Mouse (Mus musculus) kidney, postnatal 10 days (tissue): Measurements from ENCODE around the gene Dld.
A peak's percentile ranks its signal among the peaks of the same experiment; 100 is the strongest.

ENCODE experiments used
- DNase-seq: peaks from one replicate; pipeline ENCODE4 v3.0.0; 2021; ENCODE audit warnings: mixed read lengths

Dld gene

GRCm38 (mm10) chr12:31350944-31351928 lies at the start of gene Dld:
Gene Dld (minus strand): TSS chr12:31351453.
- peak; percentile 98 for DNase-seq

- DNase-seq = no peak
These were observed 49.6 kb upstream of the Dld start for GRCm38 (mm10) chr12:31400821-31401220.

- DNase-seq = no peak
These were observed 46.5 kb upstream of the Dld start for GRCm38 (mm10) chr12:31397709-31398108.

GRCm38 (mm10) chr12:31395895-31396294 lies 44.6 kb upstream of the Dld start:
- no peak for DNase-seq

- no peak for DNase-seq
These were observed 40.4 kb upstream of the Dld start for GRCm38 (mm10) chr12:31391696-31392095.

DNA sequence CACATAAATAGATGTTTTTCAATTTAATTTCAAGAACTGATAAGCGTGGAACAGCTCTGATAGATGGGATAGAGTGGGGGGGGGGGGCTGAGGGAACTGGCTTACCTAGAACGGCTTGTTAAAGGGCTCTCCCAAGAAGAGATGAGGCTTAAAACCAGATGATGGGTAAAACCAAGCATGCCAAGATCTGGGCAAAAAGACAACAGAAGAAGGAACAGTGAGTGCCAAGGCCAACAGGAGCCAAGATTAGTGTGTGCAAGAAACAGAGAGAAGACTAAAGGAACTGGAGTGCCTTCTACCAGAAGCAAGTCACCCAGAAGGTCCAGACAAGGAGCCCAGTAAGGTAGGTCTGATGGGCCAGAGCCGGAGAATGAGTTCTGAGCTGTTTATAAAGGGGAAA lies 39.3 kb upstream of the Dld start, which contains the start of gene Slc26a3:
Gene Slc26a3 (plus strand): TSS at position 301 of the 400 bp plus-strand sequence.
- DNase-seq = no peak

DNA sequence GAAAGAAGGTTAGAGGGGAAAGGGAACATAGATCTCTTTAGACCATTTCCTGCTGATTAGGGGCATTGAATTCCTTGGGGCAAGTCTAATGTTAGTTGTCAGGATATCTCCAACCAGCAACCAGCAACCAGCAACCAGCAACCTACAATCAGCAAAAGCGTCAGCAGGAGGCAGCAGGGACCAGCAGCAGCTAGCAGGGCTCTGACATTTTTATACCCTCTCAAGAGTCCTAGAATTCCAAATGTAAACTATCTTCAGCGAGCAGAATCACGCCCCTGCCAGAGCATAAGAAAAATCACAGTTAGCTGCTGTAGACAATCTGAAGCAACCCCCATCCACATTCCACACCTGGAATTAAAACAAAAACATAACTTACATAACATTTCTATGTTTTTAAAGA lies 36.0 kb upstream of the Dld start:
- no peak for DNase-seq

- peak; percentile 29 for DNase-seq
These were observed 31.2 kb upstream of the Dld start for GRCm38 (mm10) chr12:31382451-31382850.

GRCm38 (mm10) chr12:31380878-31381277 lies 29.6 kb upstream of the Dld start:
- DNase-seq = peak; percentile 45

DNA sequence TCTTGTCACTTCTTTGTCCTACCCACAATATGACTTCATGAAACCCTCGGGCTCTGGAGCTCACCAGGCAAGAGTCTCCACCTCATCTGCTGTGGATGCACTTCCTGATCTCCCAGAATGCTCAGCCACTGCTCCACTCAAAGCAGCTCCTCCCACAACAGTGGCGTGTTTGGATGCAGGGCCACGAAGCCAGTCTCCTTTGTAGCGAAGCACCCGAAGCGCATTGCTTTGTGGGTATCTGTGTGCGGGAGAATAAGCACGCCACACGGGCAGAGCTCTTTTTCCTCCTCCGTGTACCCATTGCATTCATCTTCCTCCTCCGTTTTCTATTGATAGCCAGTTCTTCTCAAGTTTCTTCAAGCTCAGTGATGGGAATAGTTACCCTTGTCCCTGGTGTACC lies 26.0 kb upstream of the Dld start:
- DNase-seq = no peak

DNA sequence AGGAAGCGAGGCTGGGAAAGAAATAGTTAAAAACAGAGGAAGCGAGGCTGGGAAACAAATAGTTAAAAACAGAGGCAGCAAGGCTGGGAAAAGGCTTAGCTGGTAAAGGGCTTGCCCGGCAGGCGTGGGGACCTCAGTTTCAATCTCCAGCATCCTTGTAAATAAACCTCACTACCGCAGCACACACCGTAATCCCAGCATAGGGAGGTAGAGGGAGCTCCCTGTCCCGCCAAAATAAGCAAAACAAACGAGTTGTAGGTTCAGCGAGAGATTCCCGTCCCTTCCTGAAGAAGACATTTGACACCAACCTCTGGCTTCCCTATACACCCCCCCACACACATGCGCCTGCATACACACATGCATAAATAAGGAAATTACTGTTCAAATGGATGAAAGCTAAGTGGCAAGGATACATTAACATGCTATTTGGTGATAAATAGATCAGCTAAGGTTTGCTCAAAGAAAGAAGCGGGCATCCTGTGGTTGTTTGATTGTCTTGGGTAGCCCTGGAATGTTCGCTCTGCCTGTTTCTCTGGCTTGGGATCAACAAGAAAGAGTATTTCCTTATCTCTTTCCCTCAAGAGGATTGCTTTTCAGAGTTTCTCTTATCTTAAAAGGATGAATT lies 25.2 kb upstream of the Dld start:
- DNase-seq = peak; percentile 20

DNA sequence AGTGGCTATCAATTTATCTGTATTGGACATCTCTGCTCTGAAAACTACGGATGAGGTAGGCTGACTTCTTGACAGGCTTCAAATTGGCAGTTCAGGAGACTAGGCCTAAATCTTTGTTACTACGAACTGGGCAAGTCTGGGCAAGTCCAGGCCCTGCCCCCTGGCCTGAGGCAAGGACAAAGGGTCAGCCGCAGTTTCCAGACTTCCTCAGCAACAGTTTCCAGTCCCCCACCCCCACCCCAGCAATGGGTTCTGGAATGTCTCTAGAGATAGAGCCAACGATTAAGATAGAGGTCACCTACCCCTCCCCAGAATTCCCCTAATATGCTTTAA lies 24.0 kb upstream of the Dld start:
- no peak for DNase-seq

GRCm38 (mm10) chr12:31374603-31375282 lies 23.5 kb upstream of the Dld start:
- DNase-seq = peak; percentile 78

DNA sequence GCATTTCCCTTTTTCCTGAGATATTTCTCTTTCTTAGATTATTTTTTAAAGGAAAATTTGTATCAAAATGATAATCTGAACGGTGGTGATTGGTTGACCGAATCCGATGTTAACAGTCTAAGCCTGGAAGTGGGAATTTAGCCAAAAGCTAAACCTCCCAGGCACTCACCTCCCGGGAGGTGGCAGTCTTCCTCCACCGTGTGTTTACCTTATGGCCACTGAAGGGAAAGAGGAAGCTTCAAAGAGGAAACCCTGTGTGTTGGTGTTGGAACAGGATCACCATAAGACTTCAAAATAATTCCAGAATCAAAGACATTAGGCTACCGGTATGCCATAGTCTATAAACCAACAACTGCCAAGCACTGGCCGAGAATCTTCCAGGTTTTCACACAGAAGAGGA lies 18.4 kb upstream of the Dld start:
- no peak for DNase-seq

DNA sequence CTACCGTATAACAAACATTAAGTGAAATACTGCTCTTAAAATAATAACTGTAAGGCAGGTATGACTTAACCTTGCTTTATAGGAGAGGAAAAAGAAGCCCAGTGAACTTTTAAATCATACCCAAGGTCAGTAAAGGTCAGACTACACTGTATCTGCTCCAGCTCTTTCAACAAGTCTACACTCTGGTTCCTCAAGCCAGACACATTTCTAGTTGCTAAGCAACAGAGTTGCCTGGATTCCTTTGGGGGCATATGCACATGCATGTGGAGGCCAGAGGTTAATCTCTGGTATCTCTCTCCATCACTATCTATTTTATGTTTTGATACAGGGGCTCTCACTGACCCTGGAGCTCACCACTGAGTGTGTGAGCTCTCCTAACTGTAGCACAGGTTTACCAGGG lies 17.9 kb upstream of the Dld start:
- no peak for DNase-seq

GRCm38 (mm10) chr12:31367721-31368120 lies 16.5 kb upstream of the Dld start:
- DNase-seq = no peak

DNA sequence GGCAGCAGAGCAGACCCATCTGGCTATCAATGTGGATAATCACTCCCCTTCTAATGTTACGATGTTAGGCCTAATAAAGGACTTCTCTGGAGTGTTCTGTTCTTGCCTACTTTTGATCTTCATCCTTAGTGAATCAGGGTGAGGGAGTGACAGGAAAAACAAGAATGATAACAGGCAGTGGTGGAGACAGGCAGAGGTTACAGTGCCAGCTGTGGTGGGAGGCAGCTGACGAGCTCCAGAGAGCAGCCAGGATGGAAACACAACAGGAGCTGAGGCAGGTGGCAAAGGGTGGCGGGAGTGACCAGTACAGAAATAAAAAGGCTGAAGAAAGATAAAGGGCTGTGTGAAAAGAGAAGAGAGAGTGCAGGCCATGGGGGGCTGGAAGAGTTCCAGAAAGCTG lies 15.2 kb upstream of the Dld start:
- no peak for DNase-seq

DNA sequence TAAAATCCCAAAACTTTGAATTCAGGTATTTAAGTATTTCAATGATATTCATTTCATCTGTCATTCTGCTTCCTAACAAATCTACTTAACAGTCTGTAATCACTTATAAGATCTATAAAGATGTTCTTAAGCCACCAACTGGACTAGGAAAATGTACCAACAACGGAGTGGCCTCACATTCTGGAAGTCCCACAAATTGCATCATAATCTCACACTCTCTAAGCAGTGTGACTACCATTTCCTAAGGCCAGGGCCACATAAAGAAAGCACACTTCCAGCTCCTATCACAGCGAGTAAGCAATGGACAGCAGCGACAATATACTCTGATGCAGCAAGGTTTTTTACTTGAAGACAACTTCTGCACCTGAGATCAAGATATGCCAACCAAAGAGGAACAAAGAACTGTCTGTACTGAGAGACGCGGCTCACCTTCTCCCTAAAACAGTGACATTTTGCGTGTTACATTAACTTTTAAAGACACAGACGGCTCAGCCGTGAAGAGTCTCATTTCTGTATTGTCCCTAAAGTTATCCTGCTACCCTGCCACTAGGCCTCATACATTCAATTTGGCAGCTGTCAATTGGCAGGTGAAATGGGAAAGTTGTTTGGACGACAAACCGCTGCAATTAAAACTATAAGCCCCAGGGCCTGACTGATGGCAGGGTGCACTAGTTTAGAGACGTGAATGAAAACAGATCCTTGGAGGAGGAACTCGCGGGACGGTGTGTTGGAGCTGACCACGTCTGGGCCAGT lies 886 bp downstream of the Dld start:
- no peak for DNase-seq

DNA sequence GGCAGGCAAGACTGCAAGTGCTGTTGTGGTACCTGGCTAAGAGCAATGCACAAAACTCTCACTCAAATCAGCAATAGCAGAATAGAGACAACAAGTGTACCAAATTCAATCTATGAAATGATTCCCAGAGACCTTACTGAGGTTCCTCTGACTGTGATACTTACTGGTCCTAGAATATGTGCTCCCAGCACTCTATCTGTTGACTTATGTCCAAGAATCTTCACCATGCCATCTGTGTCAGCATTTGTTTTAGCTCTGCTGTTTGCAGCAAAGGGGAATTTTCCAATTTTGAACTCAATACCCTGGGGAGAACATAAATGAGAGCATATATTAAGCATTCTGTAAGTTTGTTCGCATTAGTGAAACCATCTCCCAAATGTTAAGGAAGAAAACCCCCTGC lies 18.0 kb downstream of the Dld start:
- no peak for DNase-seq

DNA sequence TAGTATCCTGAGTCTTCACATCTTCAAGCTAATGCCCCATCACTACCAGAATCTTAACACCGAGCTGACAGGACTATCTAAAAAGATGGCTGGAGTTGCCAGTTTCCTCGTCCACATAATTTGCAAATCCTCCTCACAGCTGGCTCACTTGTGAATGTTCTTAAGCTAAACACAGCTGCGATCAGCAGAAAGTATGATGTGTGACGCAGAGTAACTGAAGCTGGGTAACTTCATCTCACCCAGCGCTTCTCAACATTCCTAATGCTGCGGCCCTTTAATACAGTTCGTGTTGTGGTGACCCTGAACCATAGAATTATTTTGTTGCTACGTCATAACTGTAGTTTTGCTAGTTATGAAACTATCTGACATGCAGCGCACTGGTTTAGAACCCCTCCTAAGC lies 24.1 kb downstream of the Dld start:
- no peak for DNase-seq

DNA sequence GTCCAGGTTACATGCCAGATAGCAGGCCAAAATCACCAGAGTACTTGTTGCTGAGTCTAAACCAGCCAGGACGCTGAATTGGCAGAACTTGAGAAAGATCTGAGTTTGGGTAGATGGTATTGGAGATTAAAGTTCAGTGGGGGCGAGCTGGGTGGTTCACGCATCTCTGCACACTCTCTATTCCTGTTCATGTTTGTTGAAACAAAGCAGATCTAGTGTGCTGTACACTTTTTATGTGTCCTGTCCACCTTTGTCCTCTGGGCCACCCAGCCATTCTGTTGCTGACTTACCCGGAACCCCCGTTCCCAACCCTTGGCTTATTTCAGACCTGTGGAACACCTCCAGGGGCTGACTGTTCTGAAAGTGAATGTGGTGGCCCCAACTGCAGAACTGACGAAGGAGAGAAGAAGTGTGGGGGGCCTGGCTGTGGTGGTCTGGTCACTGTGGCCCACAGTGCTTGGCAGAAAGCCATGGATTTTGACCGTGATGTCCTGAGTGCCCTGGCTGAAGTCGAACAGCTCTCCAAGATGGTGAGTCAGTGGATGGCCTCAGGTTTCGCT lies 28.0 kb downstream of the Dld start:
- DNase-seq = no peak

DNA sequence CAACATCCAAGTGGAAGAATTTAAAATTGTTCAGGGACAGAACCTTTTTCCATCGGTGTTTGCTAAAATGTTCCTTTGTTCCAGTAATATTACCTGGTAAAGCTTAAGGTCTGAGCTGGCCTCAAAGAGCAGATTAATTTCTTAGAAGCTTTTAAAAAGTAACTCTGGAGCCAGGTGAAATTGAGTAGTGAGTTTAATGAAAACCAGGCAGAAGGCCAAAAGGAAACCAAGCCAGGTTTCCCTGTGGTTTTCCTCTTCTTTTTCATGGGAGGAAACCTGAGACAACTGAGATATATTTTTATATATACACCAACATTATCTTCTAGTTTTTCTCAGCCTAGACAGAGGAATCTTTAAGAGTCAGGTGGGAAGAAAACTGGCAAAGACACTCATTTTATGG lies 29.7 kb downstream of the Dld start:
- no peak for DNase-seq

DNA sequence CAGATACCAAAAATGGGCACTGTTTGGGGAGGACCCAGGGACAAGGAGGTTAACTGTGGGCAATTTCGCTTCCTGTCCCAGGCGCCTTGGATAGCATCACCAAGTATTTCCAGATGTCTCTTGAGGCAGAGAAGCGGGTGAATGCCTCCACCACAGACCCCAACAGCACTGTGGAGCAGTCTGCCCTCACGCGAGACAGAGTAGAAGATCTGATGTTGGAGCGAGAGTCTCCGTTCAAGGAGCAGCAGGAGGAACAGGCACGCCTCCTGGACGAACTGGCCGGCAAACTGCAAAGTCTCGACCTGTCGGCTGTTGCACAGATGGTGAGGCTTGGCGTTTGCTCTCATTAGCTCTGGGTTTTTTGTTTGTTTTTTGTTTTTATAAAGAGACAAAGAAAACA lies 30.4 kb downstream of the Dld start:
- no peak for DNase-seq
